Mouse (Mus musculus) mesoderm, embryonic 11.5 days (tissue): ENCODE data around the gene Kalrn.

Experiments
- DNase-seq: peaks from one replicate; pipeline ENCODE4 v3.0.0-alpha.2; 2012; ENCODE audit warnings: low read depth, low spot score

Kalrn gene

DNA sequence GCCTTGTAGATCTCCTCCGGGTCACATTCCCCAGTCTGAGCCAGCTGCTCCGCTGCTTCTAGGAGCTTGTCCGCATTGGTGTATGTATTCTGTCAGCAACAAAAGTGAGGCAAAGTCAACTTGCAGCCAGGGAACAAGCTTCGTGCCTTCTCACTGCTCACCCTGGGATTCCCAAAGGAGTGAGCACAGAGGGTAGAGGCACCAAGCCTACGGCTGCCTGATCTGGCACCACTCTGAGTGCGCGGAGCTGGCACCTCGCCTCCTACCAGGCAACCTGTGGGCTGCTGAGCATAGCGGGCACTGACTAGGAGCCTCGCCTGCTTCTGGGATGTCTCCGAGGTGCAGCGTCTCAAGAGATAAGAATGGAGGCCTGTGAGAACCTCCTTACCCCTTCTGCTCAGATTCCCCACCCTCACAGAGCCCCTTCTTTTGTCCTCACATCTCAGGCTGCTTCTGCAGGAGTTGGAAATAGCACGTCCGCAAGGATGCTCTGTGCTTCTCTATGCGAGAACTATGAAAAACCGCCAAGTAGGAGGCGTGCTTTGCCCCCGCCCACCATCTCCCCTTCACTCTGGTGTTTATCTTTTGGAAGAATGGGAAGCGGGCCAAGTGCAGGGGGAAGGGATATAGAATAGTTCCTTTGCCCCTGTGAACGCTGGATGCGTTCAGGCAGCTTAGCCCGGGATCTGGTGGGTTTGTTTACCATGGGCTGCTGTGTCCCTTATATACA lies 310.4 kb downstream of the Kalrn start:
- peak; percentile 30 for DNase-seq

DNA sequence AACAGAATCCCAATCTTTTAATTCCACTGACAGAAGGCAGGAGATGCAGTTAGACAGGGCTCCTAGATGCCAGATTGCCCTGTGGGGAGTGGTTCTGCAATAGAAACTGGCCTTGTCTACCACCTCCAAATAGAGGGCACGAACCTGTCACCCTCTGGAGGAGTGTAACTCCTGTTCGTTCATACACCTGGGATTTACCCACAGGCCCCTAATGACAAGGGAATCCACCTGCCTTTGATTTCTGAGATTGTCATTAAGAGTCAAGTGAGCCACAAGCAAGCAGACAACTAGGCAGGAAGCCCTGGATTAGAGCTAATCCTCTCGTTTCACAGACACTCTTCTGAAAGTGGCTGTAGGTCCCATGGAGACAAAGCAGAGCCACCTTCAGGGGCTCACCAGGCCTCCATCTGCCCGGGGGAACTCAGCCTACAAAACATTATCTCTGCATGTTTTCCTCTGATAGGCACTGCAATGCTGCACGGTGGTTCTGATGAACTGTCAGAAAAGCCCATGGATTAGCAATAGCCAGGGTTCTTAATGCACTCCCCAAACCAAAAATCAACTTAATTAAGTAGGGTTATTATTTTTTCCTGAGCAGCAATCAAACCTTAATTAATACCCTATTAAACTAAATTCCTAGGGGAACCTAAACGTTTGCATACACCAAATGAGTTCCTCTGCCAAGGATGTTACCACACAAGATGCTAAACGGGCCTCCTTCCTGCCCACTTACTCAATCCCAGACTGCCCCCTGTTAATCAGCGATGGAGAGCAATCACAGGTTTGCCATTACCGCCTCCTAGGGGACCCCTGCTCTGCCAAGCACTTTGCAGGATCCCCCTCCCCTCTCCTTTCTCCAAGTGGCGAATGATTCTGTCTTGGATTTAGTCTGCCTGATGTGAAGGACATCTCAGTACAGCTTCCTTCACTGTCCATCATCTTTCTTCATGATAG lies 312.1 kb downstream of the Kalrn start:
- DNase-seq, result no peak

DNA sequence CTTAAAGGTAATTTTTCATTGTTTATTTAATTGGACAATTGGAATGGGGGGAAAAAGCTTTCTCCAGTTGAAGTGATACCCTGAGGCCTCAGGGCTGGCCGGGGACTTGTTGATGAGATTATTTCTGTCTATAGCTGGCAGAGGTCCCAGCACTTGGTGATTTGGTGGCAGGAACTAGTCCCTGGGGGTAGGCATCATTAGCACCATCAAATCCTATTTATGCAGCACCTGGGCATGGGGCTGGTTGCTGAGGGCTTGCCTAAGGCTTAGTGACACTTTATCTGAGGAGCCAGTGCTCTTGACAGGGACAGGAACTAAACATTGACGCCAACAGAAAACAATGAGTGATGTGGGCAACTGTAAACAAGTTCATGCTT lies 318.7 kb downstream of the Kalrn start:
- no peak for DNase-seq

DNA sequence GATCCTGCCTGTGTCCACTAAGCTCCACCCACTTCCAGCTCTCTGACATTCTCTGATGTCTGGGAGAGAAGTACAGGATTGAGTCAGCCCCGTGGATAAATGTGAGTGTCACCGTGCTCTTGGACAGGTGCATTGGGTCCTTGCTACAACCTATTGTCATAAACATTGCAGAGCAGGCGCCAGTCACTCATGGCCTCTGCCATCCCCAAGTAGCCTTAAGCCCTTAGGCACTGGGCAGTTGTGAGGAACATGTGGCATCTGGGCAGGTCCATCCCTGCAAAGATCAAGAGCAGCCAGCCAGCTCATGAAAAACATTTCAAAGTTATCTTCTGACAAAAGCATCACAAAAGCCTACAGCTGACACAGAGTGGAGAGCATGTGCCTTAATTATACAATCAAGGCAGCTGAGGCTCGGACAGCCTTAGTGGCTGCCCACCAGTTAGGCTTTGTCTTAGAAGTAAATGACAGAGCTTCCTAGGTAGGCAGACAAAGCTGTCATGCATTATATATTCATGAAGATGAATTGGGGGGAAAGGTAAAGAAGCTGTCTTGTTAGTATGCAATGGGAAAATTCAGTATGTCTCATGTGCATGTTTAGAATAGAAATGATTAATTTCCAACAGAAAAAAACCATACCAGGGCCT lies 319.2 kb downstream of the Kalrn start:
- DNase-seq, result no peak

DNA sequence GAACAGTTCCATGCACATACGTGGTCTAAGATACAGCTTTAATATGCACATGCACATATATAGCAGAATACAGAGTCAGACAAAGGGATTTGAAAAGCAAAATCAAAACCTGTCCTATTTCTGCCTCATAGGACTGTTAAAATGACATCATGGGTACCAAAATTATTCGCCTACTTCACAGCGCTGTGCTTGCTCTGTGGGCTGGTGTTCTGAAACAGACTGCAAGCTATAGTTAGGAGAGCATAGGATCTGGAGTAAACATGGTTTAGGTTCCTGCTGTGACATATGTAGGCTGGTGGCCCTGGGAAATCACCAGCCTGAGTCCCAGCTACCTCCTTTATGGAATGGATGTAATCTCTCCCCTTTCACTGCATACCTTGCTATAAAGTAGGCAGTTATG lies 320.7 kb downstream of the Kalrn start:
- DNase-seq, result no peak

DNA sequence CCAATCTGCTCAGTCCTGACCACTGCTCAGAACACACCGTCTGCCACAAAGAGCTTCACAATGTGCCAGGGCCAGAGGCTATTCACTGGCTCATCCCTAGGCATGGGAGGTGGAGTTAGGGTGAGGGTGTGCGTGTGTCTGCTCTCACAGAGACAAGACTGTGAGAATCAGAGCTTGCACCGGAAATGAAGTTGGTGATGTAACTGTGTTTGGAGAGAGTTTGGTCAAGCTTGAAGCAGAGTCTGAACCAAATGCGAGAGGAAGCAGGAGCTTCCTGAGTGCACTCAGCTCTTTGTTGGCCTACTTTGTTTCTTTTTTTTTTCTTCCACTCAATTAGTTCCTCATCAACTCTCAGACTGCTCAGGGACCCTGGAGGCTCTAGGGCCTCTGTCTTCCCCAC lies 325.1 kb downstream of the Kalrn start:
- no peak for DNase-seq

DNA sequence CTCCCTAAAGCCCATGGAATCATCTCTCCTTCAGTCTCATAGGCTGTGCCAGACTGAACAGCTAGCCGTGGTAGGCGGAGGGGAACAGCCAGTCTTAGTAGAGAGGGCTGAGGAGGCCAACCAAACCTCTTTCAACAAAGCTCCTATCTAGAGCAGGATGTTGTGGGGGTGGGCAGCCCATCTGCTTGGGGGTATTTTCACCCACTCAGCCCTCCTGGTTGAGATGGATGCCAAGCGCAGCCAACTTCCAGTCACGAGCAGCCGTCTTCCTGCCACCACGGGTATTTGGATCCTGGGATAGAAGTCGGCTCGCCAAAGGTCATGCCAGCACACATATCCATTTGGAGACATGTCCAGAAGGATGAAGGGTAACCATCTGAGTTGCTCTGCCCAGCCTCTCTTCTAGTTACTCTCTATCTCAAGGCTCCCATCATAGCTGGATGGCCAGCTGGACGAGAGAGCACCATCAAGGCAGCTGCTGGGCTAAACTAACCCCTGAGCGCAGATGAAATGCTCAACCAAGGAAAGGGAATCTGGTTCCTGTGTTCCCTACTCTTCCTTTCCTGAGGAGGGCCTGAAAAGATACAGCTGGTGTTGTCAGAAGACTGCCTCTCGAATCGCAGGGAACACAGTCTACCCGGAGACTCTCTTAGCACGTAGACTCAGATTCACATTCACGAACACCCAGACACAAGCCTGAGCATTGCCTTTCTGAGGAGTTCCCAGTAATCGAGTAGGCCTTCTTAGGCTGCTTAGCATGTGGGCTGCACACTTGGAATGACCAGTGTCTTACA lies 331.2 kb downstream of the Kalrn start:
- DNase-seq, result no peak

DNA sequence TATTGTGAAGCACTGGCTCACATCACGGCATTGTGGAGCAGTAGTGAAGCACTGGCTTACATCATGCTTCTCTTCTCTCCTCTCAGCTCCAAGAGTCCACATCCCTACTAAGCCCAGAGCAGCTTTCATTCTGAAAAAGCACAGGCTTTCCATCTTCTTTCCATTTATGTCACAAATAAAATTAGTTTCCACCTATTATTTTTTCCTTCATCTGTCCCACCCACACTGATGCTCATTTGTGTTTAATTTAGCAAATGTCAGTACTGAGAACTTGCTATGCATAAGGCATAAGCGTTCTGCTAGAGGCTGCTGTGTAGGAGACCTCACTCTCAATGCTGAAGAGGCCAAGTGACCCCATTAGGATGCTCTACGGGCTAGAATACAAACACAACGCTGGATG lies 333.7 kb downstream of the Kalrn start:
- no peak for DNase-seq

DNA sequence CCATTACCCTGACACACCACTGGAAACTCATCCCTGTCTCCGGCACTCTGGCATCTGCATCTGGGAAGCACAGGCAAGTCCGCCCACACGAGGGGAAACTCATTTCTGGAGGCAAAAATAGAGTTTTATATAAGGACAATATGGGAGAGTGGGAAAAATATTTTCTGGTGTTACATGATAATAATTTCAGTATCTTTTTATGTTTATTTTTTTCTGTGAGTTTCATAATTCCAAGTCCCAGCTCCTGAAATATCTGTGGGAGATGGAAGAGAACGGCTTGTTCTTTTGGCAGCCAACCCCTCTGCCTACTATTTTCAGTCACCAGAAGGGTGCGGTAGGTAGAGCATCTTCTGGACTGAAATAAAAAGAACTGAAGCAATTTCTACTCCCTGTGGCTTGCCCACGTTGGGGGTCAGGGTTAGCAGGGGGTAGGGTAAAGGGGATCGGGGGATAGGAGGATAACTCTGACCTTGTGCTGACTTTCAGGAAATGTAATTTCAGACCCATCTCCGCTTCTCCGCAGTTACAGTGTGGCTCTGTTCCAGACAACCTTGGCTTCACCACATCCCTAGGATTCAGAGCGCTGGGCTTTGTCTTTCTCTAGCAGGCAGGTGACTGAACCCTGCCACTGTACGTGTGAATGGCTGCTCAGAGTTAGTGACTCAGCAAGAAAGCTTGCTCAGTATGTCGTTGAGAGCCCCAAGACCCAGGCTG lies 336.3 kb downstream of the Kalrn start:
- DNase-seq, result no peak

DNA sequence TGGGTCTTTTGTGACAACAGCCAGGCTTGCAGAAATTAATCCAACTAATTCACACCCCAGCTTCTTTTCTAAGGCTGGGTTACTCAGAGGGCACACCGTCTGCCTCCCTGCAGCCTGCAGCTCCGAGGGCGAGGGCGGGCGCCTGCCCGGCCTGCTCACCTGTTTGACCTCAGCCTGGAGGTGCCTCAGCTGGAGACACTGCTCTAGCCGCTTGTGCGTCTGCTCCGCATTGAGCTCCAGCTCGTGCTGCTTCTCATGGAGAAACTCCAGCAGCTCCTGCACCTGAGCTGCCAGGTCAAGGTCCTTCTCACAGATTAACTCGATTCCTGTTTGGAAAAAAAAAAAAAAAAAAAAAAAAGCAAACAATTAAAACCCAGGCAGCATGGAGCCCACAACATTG lies 338.2 kb downstream of the Kalrn start:
- DNase-seq, result no peak

DNA sequence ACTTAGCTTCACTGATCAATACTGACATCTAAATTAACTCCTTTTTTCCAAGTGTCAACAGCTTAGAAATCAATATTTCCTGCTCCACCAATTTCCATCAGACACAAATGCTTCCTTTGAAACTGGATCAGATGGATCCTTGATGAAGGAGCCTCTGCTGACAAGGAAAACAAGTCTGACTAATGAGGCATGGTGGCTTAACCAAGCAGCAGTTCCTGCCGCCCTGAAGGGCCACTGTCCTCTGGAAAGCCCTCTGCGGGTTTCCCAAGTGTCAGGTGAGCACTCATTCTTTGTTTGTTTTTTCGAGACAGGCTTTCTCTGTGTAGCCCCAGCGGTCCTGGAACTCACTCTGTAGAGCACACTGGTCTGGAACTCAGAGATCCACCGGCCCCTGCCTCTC lies 341.4 kb downstream of the Kalrn start:
- DNase-seq, result no peak

DNA sequence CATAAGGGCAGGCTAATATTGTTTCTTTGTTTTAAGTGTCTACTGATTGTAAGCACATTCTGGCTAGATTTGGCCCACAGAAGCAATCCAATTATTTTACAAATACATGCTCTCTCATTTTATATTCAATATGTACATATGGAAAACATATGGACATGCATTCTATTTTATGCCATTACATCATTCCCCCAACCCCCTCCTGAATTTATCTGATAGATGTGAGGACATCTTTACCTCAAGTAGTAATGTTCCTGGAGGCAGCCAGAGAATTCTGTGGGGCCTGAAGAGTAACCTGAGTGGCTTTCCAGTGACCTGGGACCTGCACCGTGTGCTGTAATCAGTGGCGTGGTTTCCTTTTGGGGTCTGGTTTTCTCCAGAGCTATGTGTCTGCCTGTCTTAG lies 342.2 kb downstream of the Kalrn start:
- DNase-seq, result no peak

DNA sequence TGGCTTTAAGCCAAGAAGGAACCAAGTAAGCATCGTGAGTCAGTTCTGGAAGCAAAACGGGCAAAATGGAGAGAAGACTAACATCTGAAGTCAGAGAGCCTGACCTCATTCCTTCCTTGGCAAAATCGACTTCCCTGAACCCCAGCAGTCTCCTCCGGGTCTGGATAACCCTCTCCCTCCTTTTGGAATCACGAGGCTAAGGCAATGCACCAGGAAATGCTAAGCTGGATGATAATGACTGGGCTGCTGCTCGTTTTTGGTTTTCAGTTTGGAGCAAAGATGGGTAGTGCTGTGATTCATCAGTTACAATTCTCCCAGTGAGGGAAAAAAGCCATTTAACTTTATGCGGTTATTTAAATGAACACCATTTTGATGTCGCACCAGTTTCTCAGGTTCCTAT lies 344.0 kb downstream of the Kalrn start:
- no peak for DNase-seq

DNA sequence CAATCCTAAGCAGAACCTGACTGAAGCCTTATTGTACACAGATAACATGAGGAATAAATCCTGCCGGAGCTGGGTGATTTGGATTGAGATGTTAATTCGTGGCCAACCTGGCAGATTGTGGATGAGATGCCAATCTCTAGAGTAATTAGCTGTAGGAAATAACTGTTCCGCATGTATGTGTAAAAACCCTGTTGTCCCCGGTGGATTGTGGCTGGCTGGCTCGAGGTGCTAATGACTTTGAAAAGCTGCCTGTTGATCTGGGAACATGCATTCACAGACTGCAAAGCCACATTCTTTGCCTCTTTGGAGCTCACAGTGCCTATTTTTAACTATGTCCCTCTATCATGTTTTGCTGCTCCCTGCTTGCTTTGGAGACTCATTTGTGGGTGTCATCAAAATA lies 344.7 kb downstream of the Kalrn start:
- DNase-seq, result no peak

DNA sequence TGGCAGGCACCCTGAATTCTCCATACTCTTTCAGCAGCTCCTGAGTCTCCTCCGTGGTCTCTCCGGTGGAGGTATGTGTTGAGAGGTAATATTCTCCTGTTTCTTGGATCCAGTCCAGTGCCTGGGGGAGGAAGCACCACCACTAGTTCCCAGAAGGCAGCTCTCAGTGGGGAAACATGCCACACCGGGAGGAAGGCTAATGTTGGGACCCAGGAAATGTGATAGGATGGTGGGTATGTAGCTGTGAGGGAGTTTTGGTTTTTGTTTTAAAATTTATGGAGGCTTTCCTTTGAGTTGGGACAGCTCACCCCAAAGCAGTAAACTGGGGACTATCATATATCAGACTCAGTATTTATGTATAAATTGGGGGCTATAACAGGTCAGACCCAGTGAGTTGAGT lies 361.2 kb downstream of the Kalrn start:
- DNase-seq, result no peak

DNA sequence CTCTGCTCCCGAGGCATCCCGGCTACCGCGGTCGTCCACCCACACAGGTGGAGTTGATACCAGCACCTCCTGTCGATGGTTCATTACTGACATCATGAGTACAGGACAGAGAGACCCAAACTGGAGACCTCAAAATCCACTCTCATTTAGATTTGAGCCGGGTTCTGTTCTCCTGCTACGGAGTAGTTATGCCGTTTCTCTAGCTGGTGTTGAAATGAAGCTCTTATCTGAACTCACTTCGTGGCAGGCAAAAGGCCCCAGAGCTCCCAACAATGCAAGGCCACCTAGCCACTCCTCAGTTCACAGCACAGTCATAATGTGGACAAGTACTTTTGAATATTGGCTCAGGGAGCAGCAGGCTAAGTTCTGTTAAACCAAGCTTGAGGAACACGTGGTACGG lies 362.1 kb downstream of the Kalrn start:
- no peak for DNase-seq

DNA sequence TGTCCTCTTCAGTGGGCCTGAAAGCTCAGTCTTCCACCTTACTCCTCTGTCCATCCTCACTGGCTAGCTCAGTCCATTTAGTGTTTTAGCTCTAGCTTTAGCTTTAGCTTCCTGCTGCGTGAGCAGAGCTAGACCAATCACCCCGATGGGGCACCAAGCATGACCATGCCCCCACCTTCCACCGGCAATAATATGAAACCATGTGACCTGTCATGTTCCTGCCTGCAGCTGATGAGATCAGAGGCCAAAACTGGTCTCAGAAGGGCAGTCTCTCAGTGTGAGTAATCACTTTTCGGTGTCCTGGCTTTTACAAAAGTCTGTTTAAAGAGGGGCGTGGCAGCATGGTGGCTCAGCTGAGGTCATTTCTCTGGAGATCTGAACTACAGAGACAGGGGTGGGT lies 364.6 kb downstream of the Kalrn start:
- DNase-seq, result no peak

DNA sequence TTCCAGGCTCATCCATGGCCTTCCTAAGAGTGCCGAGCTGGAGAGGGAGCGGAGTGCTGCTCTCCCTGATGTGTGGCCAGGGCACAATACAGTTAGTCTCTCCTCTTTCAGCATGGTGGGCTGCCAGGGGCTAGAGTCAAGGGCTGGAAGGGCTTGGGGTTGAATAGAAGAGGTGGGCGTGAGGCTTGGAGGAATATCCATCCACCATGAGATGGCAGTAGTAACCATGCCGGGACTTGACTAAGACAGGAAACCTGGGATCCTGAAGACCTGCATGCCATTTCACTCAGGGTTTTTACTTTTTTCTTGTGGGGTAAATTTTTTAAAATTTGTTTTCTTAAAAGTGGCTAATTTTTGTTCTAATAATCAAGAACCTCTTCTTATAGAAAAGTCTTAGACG lies 365.4 kb downstream of the Kalrn start:
- no peak for DNase-seq

DNA sequence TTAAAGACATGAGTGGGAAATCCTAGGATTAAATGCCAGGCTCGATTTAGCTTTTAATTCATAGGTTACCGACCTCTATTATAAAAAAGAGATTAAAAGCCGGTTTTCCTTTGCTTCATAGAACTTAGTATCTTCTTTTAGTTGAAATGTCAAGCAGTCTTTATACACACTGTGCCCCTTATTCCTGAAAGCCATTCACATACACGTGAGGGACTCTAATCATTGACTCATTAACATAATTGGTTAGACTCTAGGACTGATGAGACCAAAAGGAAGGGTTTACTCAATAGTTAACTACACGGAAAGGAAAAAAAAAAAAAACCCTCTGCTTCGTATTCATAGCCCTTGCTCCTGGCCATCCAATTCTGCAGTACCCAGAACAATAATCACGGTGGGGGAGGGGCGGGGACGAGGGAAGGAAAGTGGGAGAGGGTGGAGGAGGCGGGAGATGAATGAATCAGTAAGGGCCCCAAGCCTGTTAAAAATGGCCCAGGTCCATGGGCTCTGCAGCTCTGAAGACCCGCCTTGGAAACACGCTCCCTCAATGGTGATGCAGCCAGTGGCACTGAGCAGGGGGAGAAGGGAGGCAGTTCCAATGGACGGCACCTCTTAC lies 368.7 kb downstream of the Kalrn start:
- DNase-seq, result no peak

DNA sequence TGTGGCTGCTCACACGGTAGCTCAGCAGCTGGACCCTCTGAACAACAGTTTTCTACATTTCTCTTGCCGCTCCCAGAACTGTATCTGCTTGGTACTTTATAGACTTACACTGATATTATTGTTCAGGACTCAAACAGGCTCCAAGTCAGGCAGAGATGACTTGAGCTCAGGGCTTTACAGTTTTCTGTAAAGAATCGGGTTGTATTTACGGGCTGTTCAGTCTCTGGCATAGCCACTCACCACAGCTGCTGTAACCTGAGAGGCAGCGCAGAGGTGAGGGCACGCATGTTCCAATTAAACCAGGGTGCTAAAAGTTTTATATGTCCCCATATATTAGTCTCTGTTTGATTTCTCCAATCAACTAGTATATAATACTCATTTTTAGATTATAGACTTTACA lies 373.8 kb downstream of the Kalrn start:
- DNase-seq, result no peak
